Mouse (Mus musculus) small intestine, adult 2 months (tissue): ENCODE results near the gene Papola.

Experiments
- CTCF ChIP-seq: fragments of 200-500 bp; IDR thresholded peaks from 2 replicates; pipeline ENCODE4 v1.5.1; 2012; ENCODE audit warnings: low read depth, mild to moderate bottlenecking, control low read depth, inconsistent platforms, low read length, moderate library complexity, mixed read lengths; ENCODE audit not compliant: insufficient replicate concordance, insufficient read length; ENCODE audit errors: extremely low read depth
- POLR2A ChIP-seq: fragments of 200-500 bp; IDR thresholded peaks from 2 replicates; pipeline ENCODE4 v1.6.1; 2012; ENCODE audit warnings: low read depth, mild to moderate bottlenecking, control low read depth, inconsistent platforms, low read length, moderate library complexity

DNA sequence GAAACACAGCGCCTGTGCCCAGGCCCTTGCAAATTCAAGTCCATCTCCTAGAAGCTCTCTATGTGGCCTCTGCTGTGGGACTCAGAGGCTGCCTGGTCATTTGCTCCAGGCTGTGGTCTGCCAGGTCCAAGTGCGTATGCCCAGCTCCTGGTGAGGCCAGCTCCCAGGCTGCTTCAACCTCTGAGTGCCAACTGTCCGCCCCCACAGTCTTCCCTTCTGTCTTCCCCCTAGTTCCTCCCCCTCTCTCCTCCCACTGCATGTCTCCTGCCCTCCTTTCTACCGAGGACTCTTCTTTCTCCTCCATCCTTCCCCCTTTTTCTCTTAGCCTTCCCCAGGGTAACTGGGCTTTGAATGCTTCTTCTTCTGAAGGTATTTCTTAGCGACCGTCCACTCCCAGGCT is 77.6 kb downstream of the Papola start:
- TF ChIP-seq POLR2A = no peak
- TF ChIP-seq CTCF = no peak
